Mouse (Mus musculus): ENCODE results near the gene Efcab9. TPM values are rescaled to one million over a fixed set of nuclear protein-coding genes. Genes with fewer than 3 reads are reported as not detected.

Efcab9 gene
- total RNA-seq (2021): 1 to 10 TPM; 1.8 to 2.6 TPM
- long read RNA-seq, experiment 1, partial matches to known transcripts: 0 of 8 reads
- long read RNA-seq, experiment 1, other reads (novel, unspliced or antisense): 8 of 8 reads
- long read RNA-seq, experiment 2, partial matches to known transcripts: 0 of 1 reads
- long read RNA-seq, experiment 2, other reads (novel, unspliced or antisense): 0 of 1 reads

DNA sequence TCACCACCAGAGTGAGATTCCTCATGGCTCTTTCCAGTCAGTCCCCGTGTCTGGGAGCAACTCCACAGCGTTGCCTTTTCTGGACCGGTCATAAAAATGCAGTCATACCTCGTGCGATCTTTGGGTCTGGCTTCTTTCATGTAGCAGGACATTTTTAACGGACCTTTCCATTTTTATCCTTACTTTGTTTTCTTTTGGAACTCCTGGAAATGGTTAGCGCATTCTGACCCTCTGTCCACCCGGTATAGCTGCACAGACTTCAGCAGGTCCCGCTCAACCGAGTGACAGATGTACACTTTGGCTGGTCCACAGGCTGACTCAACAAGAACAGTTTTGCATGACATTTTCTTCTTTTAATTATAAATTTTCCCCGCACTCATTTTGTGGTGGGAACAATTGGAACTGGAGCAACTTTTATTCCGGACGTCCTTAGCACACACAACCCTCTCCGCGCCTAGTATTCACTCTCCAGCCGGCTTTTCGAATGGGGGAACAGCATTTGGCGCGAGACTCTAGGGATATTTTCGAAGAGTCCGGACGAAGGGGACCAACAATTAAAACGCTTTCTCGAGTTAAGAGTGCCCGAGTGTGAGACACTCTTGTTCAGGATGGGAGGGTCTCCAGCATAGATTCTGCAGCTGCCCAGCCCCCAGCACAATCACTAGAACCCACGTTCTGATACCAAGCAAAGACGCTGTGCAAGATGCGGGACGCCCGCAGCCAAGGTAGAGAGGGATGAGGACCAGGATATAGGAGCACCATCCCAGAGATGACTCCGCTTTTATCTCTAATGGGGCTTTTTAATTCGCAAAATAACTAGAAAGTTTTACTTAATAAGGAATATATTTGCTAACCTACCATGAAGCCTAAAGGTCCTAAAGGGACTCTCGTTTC lies at the start of gene Efcab9:
Gene Efcab9, minus strand, starts transcription at position 211 of the 894 bp plus-strand sequence.
- DNase-seq (ENCODE audit: low spot score): no peak

DNA sequence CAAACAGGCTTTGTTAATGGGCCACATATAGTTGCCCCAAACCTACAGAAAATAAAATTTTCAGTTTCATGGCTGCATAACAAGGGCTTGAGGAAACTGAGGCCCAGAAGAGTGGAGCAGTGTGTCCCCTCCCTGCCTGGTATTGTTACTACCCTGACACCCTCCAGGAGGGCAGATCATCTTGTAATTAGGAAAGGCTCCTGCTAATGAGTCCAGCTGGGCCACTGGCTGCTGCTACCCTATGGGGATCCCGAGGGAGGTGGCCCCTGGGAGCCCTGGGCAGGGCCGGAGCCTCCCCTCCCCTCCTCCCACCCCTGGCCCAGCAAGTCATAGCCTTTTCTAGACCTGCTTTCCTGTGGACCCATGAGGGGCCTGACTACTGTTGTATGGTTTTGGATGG lies 49.1 kb upstream of the Efcab9 start:
- DNase-seq (ENCODE audit: low spot score): no peak

DNA sequence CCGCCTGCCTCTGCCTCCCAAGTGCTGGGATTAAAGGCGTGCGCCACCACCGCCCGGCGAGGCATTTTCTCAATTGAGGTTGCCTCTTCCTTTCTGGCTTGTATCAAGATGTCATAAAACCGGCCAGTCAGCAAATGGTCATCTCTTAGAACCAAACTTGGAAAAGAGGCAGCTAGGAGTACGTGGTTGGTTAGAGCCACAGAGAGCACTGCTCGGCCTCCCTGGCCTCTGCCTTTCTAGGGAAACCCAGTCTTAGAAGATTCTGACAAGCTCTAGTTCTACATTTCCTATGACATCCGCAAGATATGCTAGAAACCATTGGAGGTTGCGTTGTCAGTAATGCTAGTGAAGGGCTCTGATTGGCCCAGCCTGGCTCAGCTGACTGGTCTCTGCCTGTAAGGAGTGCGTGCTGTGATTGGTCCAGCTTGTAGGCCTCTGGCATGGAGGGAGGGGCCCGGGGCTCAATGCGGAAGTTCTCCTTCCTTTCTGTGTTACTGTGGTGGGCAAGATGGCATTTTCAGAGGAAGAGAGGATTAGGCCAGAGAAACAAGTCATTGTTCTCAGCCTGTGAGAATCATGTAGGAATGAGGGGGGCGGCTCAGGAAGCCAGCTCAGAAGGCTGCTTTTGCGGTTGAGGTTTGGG lies 48.5 kb upstream of the Efcab9 start:
- no peak for DNase-seq (ENCODE audit: low spot score)

DNA sequence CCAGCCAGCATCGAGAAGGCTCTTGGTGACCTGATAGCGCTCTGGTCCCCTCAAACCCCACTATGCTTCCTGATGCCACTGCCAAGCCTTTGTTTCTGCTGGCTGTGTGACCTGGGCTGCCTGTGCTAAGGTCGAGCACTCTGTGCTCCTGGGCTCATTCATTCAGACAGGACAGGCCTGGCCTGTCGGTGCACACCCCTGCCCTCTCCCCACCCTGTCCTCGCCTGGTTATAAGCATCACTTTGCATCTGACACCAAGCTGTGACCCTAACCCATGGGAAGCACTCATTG lies 44.8 kb upstream of the Efcab9 start:
- DNase-seq (ENCODE audit: low spot score): no peak

DNA sequence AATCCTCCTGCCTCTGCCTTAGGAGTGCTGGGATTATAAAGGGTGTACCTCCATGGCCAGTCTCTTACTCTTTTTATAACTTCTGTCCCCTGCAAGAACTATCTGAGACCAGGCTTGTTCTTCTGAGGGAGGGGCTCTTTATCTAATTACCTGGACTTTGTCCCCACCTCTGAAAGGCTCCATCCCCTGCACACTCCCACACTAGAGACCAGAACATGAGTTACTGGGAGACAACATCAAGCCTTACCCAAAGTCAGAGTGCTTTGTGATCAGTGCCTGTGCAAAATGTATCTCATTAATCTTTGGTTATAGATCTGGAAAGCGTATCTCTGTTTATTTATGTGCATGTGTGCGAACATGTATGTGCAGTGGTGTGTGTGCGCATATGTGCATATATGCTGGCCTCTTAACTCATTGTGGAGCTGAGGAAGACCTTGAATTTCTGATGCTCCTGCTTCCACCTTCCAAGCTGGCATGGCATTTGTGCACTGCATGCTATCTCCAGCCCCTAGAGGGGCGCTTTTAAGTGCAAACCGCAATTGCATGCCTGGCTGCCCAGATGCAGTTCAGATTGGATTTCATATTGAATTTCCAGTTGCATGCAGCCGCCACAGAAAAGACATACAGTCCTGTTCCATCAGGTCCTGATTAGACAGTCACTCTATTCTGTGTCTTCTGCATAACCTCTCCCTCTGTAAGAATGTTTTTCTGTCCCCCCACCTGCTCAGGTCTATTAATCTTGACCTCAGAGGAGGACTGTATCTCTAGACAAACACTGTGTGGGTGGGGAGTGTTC lies 44.3 kb upstream of the Efcab9 start:
- no peak for DNase-seq (ENCODE audit: low spot score)

DNA sequence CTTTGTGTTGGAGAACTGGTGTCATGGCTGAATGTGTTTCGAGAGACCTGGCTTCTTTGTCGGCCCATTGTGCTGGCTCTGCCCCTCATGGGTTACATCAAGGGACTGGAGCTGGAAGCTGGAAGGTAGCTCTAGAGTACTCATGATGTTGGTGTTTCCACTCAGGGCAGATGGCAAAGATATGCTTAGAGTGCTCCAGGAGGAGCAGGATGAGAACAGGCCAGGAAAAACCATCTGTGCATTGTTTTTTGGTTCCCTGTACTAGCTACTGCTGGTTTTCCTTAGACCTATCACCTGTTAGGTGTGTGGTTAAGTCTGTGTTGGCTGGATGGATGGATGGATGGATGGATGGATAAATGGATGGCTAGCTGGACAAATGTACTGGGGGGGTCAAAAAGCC lies 41.8 kb upstream of the Efcab9 start:
- DNase-seq (ENCODE audit: low spot score): no peak

DNA sequence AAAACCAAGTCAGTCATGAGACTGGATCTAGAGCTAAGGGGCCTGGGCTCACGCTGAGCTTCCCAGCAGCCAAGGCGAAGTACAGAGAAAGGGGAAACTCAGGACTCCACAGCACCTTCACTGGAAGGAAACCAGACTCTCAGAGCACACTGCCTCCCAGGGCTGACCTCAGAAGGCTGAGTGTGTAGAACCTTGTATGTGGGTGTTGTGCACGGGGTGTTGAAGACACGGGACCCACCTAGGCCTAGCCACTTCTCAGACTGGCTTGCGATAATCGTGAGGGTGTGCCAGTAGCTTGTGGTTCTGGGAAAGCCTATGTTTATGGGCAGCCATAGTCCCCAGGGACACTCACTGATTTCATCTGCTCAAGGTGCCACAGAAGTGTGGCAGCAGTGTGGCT lies 39.2 kb upstream of the Efcab9 start:
- no peak for DNase-seq (ENCODE audit: low spot score)

DNA sequence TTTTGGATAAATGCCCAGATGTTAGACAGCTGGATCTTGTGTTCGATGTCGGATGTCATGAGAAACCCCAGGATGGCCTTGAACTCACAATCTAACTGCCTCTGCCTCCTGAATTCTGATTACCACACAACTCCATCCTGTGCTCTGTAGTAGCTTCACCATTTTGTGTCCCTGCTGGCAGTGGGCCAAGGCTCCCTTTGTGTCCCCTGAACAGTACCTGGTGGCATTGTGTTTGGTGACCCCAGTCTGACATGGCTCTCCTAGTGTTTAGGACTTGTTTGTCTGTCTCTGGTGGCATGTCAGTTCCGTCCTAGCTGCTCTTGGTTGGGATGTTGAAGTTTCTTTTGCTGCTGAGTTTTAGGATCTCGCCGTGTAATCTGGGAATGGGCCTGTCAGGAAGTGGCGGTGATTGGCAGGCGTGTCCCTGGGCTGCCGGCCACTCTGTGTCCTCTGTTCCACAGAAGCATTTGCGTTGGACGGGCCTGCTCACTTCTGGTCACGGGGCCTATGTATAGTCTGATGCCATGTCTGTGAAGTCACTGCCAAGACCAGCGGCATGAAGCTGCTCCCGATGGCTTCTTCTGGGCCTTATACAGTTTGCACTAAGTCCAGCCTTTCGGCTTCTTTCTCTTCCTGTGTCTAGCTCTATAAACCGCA lies 36.9 kb upstream of the Efcab9 start:
- no peak for DNase-seq (ENCODE audit: low spot score)

DNA sequence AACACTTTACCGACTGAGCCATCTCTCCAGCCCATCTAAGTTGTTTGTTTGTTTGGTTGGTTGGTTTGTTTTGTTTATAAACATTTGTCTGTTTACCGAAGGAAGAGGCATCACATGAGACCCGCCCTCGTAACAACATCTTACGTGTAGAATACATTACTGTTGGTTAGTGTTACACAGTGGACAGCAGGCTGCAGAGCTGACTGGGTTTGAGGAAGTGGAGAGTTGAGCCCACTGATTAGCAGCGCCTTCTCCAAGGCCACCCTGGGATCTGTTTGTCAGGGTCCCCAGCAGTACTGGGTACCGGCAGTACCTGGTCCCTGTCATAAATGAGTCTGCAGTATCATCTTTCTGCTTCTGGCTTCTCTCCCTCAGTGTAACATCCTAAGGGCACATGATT lies 36.2 kb upstream of the Efcab9 start:
- no peak for DNase-seq (ENCODE audit: low spot score)

DNA sequence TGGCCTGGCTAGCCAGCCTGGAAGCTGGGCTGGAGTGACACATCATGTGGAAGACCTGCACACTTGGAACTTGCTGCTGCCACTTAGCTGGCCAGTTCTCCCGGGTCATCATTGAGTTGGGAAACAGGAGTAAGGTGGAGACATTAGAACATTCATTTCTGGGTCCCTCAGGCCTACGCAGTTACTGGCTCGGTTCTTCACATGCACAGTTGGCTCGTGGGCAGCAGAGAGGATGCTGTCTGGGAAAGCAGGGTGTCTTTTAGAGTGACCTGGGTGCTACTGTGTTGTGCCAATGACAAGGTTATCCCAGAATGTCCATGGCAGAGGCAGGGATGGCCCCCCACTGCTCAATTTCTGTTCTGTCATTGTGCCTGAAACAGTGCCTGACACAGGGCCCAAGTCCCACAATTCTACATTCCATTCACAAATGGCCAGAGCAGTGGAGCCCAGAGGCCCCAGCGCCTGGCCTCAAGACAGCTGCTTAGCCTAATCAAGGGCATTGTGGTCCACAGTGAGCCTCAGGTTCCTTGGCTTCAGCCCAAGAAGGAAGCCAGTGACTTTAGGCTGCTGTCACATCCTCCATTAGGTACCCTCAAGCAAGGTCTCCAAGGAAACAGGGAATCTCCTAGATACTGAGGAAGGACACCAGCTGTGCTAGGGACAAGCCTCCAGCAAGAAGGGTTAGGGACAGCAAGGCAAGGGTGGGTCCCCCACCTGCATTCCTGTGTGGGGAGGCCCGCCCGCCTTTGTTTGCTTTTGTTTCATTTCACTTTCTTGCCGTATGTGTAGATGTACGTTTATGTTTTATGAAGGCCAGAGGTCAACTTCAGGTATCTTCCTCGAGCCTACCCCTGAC lies 35.3 kb upstream of the Efcab9 start:
- no peak for DNase-seq (ENCODE audit: low spot score)

DNA sequence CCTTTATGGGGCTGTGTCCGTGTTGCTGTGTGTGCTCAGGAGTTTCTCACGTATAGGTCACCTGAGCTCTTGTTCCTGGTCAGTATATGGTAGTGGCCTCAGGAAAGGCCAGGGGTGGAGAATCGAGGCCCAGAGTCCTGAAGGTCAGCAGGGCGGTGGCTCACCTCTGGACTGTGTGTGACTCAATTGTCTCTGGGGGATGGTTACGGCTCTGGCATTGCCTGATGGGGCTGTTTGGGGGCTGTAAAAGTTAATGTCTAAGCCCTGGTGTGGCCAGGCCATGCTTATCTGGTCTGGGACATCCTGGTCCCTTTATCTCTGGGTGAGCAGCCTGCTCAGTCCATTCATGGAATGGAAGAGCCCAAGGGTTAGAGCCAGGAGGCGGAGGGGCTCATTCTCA lies 34.3 kb upstream of the Efcab9 start:
- no peak for DNase-seq (ENCODE audit: low spot score)

DNA sequence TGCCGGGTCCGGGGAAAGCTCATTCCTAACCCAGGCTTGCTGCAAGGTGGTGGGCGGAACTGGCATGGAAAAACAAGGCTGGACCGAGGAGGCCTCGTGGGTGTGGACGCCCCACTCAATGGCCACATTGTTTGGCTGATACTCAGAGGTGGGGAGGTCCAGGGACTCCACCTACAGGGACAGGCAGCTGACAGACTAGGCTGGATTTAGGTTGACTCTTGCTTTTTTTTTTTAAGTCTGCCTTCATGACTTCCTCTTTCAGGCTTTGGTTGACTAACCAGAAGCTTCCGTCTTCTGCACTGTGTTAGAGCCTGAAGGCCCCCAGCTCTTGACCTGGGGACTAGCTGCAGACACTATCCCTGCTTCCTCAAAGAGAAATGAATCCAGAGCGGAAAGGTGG lies 33.2 kb upstream of the Efcab9 start:
- no peak for DNase-seq (ENCODE audit: low spot score)

DNA sequence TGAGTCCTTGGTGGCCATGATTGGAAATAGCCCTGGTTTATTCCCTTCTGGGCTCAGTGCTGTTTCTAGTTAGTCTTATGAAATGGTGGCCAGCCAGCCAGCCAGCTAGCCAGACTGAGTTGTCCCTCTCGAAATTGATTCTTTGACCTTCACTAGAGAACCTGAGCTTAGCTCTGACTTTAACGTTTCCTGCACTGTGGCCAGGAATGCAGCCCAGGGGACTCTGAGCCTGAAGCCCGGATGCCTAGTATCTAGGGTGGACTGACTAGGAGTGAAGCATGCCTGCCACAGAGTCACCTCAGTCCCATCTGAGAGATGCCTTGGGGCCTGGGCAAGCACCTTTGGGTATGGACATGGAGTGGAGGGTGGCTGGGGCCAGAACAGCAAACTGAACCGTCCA lies 32.7 kb upstream of the Efcab9 start:
- no peak for DNase-seq (ENCODE audit: low spot score)

DNA sequence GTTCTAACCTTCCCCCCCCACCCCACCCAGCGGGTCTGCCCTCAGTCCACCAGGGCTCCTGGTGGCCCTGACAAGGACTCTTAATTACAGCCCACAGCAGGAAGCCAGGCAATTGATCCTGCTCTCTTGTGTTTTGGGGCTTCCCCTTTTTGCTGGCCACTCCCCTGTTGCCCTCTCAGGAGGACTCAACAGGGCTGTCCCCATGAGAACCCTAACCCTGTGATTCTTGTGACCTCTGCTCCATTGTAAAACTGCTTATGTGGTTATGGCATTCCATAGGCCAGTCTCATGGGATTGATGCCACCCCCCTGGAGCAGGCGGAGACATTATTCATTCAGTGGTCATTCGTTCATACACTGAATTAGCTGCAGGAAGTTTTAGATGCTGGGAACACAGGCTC lies 31.8 kb upstream of the Efcab9 start:
- no peak for DNase-seq (ENCODE audit: low spot score)

DNA sequence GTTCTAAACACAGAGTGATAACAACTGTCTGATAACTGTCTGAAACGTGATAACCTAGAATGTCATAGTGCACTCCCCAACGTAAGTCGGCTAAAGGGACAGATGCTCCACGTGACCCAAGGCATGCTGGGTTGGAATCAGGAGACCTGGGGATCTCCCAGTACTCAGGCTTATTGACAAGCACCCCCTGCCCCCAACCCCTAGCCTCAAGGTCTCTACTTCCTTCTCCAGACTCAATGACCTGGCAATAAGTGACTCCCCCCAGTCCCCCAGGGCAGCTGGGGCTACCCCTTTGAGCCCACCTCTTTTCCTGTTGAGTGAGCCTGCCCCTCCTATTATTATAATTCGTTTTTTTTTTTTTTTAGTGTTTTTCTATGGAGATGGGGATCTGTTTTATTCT lies 30.8 kb upstream of the Efcab9 start:
- no peak for DNase-seq (ENCODE audit: low spot score)

DNA sequence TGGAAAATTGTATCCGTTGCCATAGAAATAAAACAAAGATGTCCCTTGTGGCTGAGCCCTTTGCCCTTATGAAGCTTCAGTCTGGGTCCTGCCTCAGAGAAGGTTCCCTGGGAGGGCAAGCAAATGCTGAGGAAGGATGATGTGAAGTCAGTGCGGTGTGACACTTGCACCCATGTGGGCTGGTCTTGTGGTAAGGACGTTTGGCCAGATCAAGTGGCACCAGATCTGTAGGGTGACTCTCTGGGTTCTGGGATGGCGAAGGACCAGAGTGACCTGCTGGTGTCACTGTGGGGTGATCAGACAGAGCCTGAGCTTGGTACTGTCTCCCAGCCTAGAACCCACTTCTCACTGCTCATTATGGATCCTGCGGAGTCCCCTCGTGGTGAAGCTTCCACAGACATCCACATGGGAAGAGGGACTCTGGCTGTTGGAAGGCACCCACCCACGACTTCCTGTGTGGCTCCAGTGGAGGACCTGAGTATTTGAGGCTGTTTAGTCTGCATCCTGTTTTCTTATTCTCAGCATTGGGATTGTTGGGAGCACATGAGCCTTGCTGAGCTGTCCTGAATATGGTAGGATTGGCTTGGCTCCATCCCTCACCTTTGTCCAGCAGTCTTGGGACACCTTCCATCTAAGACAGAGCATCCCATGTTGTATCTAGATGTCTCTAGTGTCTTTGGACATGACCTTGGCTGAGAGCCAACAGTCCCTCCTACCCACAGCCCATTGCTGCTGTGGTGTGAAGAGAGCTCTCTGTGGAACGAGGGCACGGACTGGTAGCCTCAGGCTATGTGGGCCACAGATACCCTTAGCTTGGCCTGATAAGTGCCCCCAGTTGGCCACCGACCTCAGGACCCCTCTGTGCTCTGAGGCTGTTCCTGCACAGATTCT lies 29.8 kb upstream of the Efcab9 start:
- DNase-seq (ENCODE audit: low spot score): no peak

DNA sequence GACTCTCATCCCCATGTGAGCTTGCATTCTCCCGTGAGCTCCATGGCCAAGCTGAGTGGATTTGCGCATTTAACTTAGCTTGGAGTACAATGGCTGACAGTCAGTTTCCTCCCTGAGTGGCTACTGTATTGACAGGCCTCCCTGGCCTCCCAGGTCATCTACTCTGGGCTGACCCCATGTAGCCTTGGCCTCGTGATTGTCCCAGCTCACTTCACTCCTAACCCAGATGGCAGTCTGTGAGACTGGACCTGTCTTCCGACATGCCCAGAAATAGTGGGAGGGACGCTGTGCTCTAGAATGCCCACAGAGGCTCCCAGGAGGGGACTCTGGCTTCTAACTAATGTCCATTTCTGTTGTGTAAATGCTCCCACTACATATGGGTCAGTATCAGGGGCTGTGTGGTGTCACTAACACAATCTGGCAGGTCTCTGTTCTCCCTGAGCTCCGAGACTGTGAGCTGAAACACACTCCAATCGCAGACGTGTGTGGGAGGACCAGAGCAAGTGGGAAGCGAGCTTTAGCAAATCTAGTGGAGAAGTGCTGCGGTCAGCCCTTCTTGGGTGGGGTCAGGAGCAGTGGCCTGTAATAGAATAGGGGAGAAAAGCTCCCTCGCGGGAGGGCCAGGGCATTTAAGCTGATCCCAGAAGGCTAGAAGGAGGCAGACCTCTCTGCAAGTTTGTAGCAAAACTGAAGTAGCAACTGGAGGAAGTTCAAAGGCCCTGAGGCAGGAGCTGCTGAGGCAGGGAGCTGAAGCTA lies 28.3 kb upstream of the Efcab9 start:
- DNase-seq (ENCODE audit: low spot score): no peak

DNA sequence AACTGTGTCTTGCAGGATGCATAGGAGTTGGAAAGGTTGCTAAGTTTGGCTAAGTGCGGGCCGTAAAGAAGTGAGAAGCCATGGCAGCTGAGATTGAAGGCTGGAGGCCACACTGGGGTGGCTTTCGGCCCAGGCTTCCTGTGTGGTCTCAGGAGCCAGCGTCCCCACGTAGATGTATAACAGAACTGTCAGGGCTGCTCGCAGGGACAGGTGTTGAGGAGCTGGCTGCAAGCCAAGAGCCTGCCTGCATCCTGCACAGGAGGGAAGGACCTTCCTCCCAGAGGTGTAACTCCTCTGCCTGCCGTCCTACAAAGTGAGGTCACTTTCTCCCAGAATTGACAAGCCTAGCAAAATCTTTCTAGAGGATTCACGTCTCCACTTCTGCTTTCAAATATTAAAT lies 26.8 kb upstream of the Efcab9 start:
- DNase-seq (ENCODE audit: low spot score): no peak

DNA sequence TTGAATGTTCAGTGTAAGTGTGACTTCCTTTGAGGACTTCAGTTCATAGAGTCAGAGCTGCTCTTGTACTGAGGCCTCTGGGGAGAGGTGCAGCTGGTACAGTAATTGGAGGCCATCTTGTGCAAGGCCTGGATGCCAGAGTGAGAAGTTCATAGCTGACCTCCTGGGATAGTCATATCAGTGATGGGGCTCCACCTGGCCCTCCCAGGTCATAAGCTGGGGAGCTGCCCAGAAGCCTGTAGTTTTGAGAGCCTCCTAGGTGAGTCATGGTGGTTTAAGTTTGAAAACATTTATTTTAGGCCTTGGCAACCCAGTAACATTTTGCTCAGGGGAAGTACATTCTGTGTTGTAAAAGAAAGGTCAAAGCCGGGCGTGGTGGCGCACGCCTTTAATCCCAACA lies 26.1 kb upstream of the Efcab9 start:
- DNase-seq (ENCODE audit: low spot score): no peak
